ENCODE assay signal across 8 mouse cellular contexts in the genomic region with DNA sequence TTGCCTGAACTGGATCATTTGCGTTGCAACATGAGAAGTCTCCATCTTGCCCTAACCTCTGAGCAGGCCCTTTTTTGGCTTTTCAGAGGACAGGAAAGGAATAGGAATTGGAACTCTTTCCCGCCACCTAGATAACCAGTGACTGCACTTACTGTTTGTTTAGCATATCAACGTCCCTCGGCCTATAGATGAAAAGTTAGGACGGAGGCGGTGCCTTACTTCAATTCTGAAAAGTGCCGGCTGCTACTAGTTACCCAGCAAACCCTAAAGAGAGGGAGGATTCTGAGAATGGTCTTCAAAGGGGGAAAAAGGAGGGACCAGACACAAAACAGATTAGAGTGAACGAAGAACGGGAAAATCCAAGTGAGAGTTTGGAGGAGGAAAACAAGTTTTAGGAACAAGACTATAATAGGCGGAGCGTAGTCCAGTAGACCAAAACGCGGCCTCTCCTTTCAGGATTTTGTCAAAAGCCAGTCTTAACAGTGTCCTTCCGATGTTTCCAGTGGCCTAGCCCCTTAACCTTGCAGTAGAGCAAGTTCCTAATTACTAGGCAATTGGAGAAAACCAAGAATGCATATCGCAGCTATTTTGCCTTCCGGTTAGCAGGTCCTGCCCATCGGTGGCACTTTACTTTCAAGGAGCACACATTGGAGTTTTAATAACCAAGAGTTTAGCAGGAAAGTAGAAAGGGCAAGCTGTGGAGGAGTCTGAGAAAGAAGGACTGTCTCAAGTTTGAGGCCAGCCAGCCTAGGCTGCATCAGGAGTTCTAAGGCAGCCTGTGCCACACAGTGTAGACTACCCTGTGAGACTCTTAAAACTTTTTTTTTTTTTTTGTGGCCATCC. TPM values are rescaled to one million over a fixed set of nuclear protein-coding genes. Genes with fewer than 3 reads are reported as not detected.
DNase-seq lines count a peak whose midpoint lies in the region; ATAC-seq and TF ChIP-seq lines count a peak whose summit lies in the region.

No protein-coding gene starts in this region.

- peak overlapping the region; percentile 87 for H3K4me3 ChIP-seq in heart, embryonic 13.5 days
- H3K4me3 ChIP-seq in MEL (ENCODE audit: control insufficient read depth in 1 of 2, insufficient read depth in 1 of 2, low read depth in 2 of 2, low read length in 2 of 2) = peak overlapping the region; percentile 64 to 71
- H3K4me3 ChIP-seq in hindbrain, embryonic 10.5 days = peak overlapping the region; percentile 89
- peak overlapping the region; percentile 84 for H3K4me3 ChIP-seq in midbrain, embryonic 11.5 days (ENCODE audit: low read depth, low read length)

- H3K79me2 ChIP-seq in MEL (ENCODE audit: control insufficient read depth, insufficient read depth, low read length, poor library complexity) = no peaks in the 10 kb centered on the region

- H3K36me3 ChIP-seq in heart, embryonic 13.5 days = no peaks in the 10 kb centered on the region
- peaks cover 0 to 2% of the 10 kb centered on the region in 2 experiments; a peak in 1 of 4 replicates for H3K36me3 ChIP-seq in MEL (ENCODE audit: control insufficient read depth in 1 of 2, insufficient read depth in 2 of 2, low read length in 2 of 2)
- H3K36me3 ChIP-seq in hindbrain, embryonic 10.5 days = no peaks in the 10 kb centered on the region
- no peaks in the 10 kb centered on the region for H3K36me3 ChIP-seq in midbrain, embryonic 11.5 days (ENCODE audit: control insufficient read depth, insufficient read depth, low read length)

- no peak for ATAC-seq in heart, embryonic 13.5 days (ENCODE audit: extremely low read depth, insufficient number of reproducible peaks, low FRiP score, low TSS enrichment)
- no peak for ATAC-seq in midbrain, embryonic 11.5 days (ENCODE audit: low FRiP score)
- no peak for ATAC-seq in megakaryocyte progenitor cell, adult 5-6 weeks (replicated peaks; ENCODE audit: poor library complexity)

- no peak for TF ChIP-seq POLR2A in MEL (IDR thresholded peaks at IDR 0.05; ENCODE audit: control insufficient read depth in 1 of 2, insufficient read depth in 1 of 2, low read depth in 1 of 2, low read length in 2 of 2, poor library complexity in 1 of 2)

- no peak for TF ChIP-seq CTCF in MEL (IDR thresholded peaks at IDR 0.05 in 2 of 3, conservative IDR thresholded peaks at IDR 0.05 in 1 of 3; ENCODE audit: control insufficient read depth in 1 of 3, insufficient read depth in 1 of 3, low read depth in 2 of 3, low read length in 3 of 3, poor library complexity in 1 of 3, severe bottlenecking in 1 of 3)

- H3K4me1 ChIP-seq in heart, embryonic 13.5 days = peaks cover 49% of the 10 kb centered on the region
- H3K4me1 ChIP-seq in MEL (ENCODE audit: control insufficient read depth in 1 of 2, insufficient read depth in 2 of 2, low read length in 2 of 2) = peaks cover 0 to 2% of the 10 kb centered on the region in 2 experiments; a peak in 2 of 4 replicates
- peaks cover 53% of the 10 kb centered on the region for H3K4me1 ChIP-seq in hindbrain, embryonic 10.5 days (replicated peaks)
- peaks cover 22% of the 10 kb centered on the region for H3K4me1 ChIP-seq in midbrain, embryonic 11.5 days (ENCODE audit: control insufficient read depth, insufficient read depth, low read length)

- TF ChIP-seq RAD21 in MEL (IDR thresholded peaks at IDR 0.05; ENCODE audit: low read depth, low read length) = no peak

- no peak for DNase-seq in heart, adult 9 months (ENCODE audit: low spot score in 2 of 2)
- peak; percentile 85 for DNase-seq in MEL (ENCODE audit: low read depth, low spot score)
- DNase-seq in hindbrain, embryonic 10.5 days (ENCODE audit: low spot score) = no peak
- DNase-seq in midbrain, embryonic 11.5 days (ENCODE audit: low spot score, missing footprints) = peak; percentile 90
- no peak for DNase-seq in spleen, adult 18-20 months
- DNase-seq in layer of hippocampus, adult 9-11 months = no peak

- peak; percentile 4 to 28; a peak in 2 of 4 replicates for TF ChIP-seq EP300 in MEL (IDR thresholded peaks at IDR 0.05; ENCODE audit: low read depth in 1 of 2, low read length in 2 of 2)

- H3K27ac ChIP-seq in heart, embryonic 13.5 days (replicated peaks) = peak overlapping the region; percentile 98
- peak overlapping the region; percentile 81 for H3K27ac ChIP-seq in MEL (ENCODE audit: control insufficient read depth, low read depth, low read length)
- peak overlapping the region; percentile 95 for H3K27ac ChIP-seq in hindbrain, embryonic 10.5 days
- peak overlapping the region; percentile 54 for H3K27ac ChIP-seq in midbrain, embryonic 11.5 days (ENCODE audit: low read depth, low read length)

- H3K27me3 ChIP-seq in heart, embryonic 13.5 days (replicated peaks) = no peaks in the 10 kb centered on the region
- H3K27me3 ChIP-seq in MEL (ENCODE audit: control insufficient read depth in 1 of 2, insufficient read depth in 2 of 2, low read length in 2 of 2) = no peaks in the 10 kb centered on the region
- H3K27me3 ChIP-seq in hindbrain, embryonic 10.5 days (ENCODE audit: insufficient read depth, poor library complexity, severe bottlenecking) = no peaks in the 10 kb centered on the region
- H3K27me3 ChIP-seq in midbrain, embryonic 11.5 days (ENCODE audit: control insufficient read depth, insufficient read depth, low read length) = no peaks in the 10 kb centered on the region

- WGBS in heart, embryonic 13.5 days = 29% methylated on average over 17 of the region's 17 CpGs
- 24% methylated on average over 17 of the region's 17 CpGs for WGBS in hindbrain, embryonic 10.5 days
- WGBS in midbrain, embryonic 11.5 days = 17% methylated on average over 17 of the region's 17 CpGs

- peak overlapping the region; percentile 78 for H3K9ac ChIP-seq in heart, embryonic 13.5 days
- H3K9ac ChIP-seq in MEL (ENCODE audit: control insufficient read depth, low read depth, low read length, poor library complexity, severe bottlenecking) = peak overlapping the region; percentile 63
- peak overlapping the region; percentile 74 for H3K9ac ChIP-seq in midbrain, embryonic 11.5 days (ENCODE audit: low read length)

- peak overlapping the region; percentile 82 for H3K4me2 ChIP-seq in heart, embryonic 13.5 days
- peak overlapping the region; percentile 71 for H3K4me2 ChIP-seq in midbrain, embryonic 11.5 days

- no peaks in the 10 kb centered on the region for H3K9me3 ChIP-seq in heart, embryonic 13.5 days
- no peaks in the 10 kb centered on the region for H3K9me3 ChIP-seq in MEL (replicated peaks; ENCODE audit: insufficient read depth, low read length)
- no peaks in the 10 kb centered on the region for H3K9me3 ChIP-seq in hindbrain, embryonic 10.5 days
- H3K9me3 ChIP-seq in midbrain, embryonic 11.5 days (ENCODE audit: control insufficient read depth, low read length) = no peaks in the 10 kb centered on the region

TF ChIP-seq in MEL, 35 proteins besides CTCF, POLR2A, EP300 and RAD21:
- peak; percentile 94 for TF ChIP-seq E2F4 (IDR thresholded peaks at IDR 0.05; ENCODE audit: borderline replicate concordance, low read depth, low read length)
- TF ChIP-seq CHD2 (IDR thresholded peaks at IDR 0.05; ENCODE audit: low read length) = no peak
- no peak for TF ChIP-seq UBTF (IDR thresholded peaks at IDR 0.05; ENCODE audit: borderline replicate concordance, insufficient read depth, low read depth, low read length)
- peak; percentile 69; the same call in 1 of the 2 replicates for TF ChIP-seq ZNF384 (IDR thresholded peaks at IDR 0.05; ENCODE audit: low read depth, low read length)
- peak; percentile 79 for TF ChIP-seq TBP (IDR thresholded peaks at IDR 0.05; ENCODE audit: low read depth, low read length)
- TF ChIP-seq NELFE (IDR thresholded peaks at IDR 0.05; ENCODE audit: low read depth, low read length) = peak; percentile 23; the same call in 1 of the 2 replicates
- TF ChIP-seq HCFC1 (IDR thresholded peaks at IDR 0.05; ENCODE audit: low read depth, low read length) = 0 out of 2 replicates have a peak, but pooled peaks have one; percentile 43
- TF ChIP-seq POLR2AphosphoS2 (IDR thresholded peaks at IDR 0.05; ENCODE audit: low read length) = peak; percentile 47; the same call in 1 of the 2 replicates
- peak; percentile 71 for TF ChIP-seq GATA1 (IDR thresholded peaks at IDR 0.05; ENCODE audit: low read depth, low read length)

RNA-seq across cellular contexts. Expression of gene Mpzl1, which starts 0.9 kb away (rescaled TPM):
- polyA plus RNA-seq in heart, embryonic 13.5 days (2015; fragmentation: Nextera tagmentation; extraction: Ambion mirVana) = 106 and 116 TPM in 2 replicates
- total RNA-seq in MEL (2012; rRNA removed) = 3.2 and 3.8 TPM in 2 replicates
- 10 to 100 TPM in 1 of 2 experiments, not detected in 1; 19.8 TPM for polyA plus RNA-seq in MEL (2012; ENCODE audit: insufficient read depth in 1 of 2, insufficient read length in 2 of 2, low read depth in 1 of 2, low replicate concordance in 2 of 2, missing spikeins in 1 of 2)
- 119 and 136 TPM in 2 replicates for polyA plus RNA-seq in hindbrain, embryonic 10.5 days (2016; fragmentation: Nextera tagmentation; extraction: Ambion mirVana)
- polyA plus RNA-seq in midbrain, embryonic 11.5 days (2014; fragmentation: Nextera tagmentation; extraction: Ambion mirVana) = 141 and 144 TPM in 2 replicates
- total RNA-seq in megakaryocyte progenitor cell, adult 5-6 weeks (2015) = 2.3 and 4.1 TPM in 2 replicates
- 0.33 and 0.84 TPM in 2 replicates for total RNA-seq in megakaryocyte progenitor cell, adult 5-6 weeks (2017)

Comparison
In these comparisons a context has a peak if more than half of its experiments do, and no peak if none do; other contexts are left out.
1. DNase-seq: peak in MEL (single experiment) and midbrain, embryonic 11.5 days (single experiment); none in heart, adult 9 months (0 of 2), hindbrain, embryonic 10.5 days (single experiment), spleen, adult 18-20 months (0 of 2) and layer of hippocampus, adult 9-11 months (single experiment).
2. Peak in every context shown above with its lines, with median percentiles within 50 percentile points of each other: H3K27ac ChIP-seq, H3K4me3 ChIP-seq and H3K9ac ChIP-seq.